Mouse (Mus musculus) stomach, postnatal 0 days (tissue): Measurements from ENCODE around the gene Endov.

Experiments
- CTCF ChIP-seq: IDR thresholded peaks from 2 replicates; pipeline ENCODE4 v1.5.1; 2016; ENCODE audit warnings: antibody characterized with exemption, low read depth, mild to moderate bottlenecking, moderate library complexity
- EP300 ChIP-seq: optimal IDR thresholded peaks from 2 replicates; pipeline ENCODE3; 2016; ENCODE audit warnings: antibody characterized with exemption

DNA sequence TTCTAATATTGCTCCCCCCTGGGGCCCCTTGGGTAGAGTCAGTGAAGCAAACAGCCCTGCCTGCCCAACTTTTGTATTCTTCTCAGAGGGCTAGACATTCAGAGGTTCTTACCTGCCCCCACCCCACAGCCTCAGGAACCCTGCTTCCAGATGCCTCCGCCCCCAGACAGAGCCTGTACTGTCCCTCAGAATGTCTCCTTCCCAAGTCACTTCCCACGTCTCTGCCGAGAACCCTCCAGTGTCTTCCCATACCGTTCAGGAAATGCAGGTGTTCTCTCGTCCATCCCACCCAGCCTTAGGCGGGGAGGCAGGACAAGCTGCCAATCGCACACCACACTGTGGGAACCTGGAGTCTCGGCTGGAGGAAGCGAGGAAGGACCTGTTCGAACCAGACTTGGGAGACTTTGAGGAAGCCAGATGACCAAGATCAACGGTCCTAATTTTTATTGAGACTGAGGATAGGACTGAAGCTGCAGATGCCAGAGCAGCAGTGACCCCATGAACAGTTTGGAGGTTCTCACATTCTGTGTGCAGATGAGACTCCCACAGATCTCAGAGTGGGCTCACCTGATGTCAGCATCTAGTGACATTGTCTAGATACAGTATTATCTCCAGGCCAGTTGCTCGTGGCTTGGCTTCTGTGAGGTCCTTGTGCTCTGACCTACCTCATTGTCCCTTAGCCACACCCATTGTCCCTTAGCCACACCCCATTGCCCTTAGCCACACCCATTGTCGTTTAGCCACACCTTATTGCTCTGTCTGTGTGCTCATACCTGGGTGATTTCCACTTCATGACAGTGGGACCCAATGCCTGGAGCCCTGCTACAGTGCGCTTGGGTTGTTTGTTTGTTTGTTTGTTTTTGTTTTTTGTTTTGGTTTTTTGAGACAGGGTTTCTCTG is 35.2 kb downstream of the Endov start:
- TF ChIP-seq EP300 = no peak
- TF ChIP-seq CTCF = no peak
